Mouse (Mus musculus) CH12F3 (cell line): Measurements from ENCODE around the gene Mgl2.
"Not testable (repeated sequence)": the region's sequence is repeated elsewhere in the genome, so short reads cannot be mapped to it uniquely, and the experiment has no call there.

Experiments
- in situ Hi-C: fragments of 300-500 bp; cut with MboI; formaldehyde crosslinking; loops from 2 replicates; pipeline ENCODE4 v1.14.3; 2020; ENCODE audit warnings: low sequenced_read_pairs

Gene Mgl2

DNA sequence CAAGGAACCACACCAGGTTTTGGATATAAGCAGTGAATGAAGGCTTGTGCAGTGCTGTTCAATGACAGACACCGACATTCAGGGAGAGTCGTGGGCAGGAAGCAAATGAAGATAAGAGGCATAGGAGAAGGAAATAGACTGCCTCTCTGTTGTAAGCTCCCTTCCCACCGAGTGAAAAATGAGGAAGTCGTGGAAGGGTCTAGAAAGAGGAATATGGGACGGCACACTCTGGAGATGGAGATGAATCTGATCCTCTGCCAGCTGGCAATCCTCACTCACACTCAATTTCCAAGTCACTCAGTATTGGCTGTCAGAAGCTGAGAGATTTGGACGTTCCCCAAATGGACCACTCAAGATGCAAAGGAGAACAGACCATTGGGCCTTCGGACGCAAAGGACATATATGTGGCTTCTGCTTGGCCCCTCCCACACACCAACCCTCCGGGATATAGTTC, at the start of gene Mgl2:
Gene Mgl2 (plus strand): TSS at position 404 of the 454 bp plus-strand sequence.
- in situ Hi-C loops: no loop called here

DNA sequence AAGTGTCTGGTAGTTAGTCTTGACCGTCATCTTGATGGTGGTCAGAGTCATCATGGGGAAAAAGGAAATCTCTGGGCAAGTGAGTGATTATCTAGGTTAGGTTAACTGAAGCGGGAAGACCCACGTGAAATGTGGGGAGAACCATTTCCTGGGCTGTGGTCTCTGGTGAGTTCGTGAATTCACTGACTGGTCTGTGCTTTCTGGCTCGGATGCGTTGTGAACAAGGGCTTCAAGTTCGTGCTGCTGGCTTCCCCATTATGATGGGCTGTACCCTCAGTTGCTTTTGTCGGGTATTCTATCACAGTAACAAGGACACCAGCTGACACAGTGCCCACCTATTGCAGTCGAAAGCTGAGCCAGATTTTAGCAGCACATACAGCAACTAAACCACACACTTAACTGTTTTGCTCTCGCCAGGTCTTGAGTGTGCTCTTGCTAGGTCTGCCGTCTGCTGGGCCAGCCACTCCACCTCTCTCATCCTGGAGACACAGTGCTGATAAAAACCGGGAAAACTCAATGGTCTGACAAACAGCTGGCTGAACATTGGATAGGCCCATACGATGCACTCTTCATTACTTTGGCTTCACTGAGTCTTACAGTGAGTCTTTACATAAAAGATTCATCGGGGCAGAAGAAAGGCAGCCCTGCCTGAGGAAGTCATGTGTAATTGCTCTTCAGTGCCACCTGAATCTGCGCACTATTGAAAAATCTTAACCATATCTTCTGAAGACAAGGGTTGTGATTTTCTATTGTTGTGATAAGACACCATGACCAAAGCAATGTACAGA, 49.1 kb upstream of the Mgl2 start:
- in situ Hi-C loops: no loop called here

DNA sequence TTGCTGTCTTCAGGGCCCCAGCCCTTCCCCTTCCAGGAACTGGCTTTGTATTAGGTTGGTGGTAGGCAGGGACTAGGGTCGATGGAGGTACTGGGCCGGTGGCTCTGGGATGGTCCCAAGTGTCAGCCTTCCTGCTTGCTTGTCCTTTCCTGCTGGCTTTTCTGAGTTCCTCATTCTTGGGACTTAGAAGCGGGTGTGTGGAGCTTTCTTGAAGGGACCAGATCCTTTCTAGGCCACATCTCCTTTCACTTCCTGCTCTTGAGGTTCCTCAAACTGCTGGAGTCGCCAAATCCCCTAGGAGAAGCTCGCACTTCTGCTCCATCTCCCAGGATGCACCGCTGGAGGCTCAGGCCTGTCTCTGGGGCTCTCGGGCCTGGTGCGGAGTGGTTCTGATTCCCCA, 45.6 kb upstream of the Mgl2 start:
- in situ Hi-C loops: no loop called here

DNA sequence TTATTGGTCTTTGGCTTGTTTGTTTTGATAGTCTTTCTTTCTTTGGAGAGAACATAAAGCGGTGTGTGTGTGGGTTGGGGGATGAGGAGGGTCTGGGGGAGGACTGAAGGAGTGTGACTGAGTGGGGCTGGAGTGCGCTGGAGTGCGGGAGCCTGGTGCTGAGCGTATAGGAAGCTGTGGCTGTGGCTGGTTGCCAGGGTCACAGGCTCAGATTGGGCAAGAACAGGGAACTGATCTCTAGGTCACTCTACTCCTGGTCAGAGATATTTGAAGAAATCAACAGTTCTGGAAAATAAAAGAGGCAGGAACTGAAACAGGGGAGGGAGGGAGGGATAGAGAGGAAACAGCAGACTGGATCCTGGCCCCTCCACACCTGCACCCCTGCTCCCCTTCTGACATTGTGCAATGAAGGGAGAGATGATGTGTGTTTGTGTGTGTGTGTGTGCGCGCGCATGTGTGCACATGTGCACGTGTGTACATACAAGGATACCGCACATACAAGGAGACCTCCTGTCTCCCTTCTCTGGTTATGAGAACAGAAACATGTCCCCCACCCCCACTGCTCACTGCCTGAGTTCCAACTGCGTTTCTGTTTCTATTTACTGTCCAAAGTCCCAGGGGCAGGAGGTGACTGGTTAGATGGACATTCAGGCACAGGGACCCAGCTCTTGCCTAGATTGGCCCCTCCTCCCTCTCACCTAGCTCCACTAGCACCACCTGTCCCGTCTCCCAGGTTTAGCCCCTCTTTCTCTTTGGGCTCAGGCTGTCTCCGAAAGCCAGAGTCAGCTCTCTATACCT, 37.9 kb upstream of the Mgl2 start, which contains the start of gene Asgr2:
Gene Asgr2 (plus strand): TSS at position 659 of the 798 bp plus-strand sequence.
- in situ Hi-C loops: no loop called here

DNA sequence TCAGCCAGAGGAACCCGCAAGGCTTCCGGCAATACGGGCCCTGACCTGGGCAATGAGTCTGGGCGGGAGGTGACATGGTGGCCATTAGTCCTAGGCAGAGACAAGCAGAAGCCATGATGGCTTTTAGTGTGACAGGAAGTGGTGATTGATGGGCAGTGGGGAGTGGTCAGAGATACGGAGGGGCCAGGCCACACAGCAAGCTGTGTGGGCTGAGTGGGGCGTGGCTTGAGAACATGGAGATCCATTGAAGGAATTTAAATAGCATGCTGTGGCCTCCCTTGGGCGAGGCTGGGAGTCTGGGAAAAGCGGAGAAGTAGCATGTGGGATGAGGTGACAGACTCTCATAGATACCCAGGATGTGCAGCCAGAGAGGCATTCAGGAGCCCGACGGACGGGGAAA, 32.7 kb upstream of the Mgl2 start:
- in situ Hi-C loops: no loop called here

DNA sequence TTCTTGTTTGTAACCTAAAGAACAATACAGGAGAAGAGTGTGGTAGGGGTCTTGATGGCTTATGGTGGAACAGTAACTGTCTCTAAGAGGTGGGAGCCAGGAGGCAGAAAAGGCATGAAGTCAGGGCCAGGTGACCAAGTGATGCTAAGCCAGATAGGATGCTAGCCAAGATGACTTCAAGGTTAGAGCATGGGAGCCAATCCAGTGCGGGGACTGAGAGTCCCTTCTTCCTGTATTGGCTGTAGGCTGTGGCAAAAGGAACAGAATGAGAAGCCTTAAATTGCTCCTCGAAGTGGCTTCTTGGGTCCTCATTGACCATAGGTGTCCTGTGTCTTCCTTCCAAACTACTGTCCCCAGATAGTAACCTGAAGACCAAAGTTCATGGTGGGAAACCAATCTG, 31.0 kb upstream of the Mgl2 start:
- in situ Hi-C loops: no loop called here

DNA sequence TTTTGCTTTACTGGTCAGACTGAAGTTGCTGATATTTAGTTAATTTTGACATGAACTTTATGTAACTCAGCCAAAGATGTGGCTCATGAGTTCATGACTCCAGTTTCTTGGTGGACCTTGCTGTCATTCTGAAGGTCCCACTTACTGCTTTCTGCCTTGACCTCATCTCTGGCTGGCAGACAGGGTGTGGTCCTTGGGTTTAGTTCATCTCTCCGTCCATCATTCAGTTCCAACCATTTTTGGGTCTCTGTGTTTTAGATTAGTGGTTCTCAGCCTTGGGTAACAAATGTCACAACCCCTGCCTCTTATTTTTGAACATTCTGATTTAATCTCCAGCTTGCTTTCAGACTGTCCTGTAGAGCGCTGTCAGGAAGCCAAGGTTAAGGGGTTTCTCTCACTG, 30.3 kb upstream of the Mgl2 start:
- in situ Hi-C loops: no loop called here

DNA sequence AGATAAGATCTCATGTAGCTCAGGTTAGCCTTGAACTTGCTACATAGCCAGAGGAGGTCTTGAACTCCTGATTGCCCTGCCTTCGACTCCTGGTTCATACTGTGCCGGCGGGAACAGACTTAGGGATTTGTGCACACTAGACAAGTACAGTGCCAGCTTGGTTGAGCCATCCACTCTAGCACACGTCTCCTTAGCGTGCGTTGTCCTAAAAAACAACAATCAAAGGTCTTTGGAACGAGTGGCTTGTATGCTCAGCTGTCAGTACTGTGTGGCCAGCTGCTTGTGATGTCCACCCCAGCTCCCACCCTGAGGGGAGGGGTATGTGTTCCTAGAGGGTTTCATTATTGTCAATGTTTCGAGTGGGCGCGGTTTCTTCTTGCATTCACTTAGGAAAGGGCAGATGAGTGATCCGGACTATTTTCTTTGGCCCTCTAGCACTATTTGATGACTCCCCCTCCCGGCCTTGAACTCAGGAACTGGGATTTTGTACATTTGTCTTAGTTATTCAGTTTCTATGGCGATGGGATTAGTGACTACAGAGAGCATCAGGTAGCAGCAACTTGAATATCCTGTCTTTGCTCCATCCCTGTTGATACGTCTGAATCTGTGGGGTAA, 26.3 kb upstream of the Mgl2 start:
- in situ Hi-C loops: no loop called here

DNA sequence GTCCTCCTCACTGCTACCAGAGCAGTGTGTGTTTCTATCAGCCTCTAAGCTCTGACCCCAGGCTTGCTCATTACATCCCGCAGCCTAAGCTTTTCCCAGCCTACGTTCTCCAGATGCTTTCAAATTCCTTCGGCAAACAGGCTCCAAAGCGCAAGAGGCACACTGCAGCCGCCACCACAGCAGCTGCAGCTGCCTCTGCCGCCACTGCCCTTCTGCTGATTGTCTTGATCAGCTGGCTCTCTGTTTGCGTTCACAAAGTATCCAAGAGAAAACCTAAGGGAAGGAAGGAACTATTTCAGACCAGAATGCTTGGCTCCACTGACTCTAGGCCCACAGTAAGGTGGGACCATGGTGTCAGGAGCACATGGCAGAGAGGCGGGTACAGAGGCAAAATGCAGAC, 23.0 kb upstream of the Mgl2 start:
- in situ Hi-C loops: no loop called here

DNA sequence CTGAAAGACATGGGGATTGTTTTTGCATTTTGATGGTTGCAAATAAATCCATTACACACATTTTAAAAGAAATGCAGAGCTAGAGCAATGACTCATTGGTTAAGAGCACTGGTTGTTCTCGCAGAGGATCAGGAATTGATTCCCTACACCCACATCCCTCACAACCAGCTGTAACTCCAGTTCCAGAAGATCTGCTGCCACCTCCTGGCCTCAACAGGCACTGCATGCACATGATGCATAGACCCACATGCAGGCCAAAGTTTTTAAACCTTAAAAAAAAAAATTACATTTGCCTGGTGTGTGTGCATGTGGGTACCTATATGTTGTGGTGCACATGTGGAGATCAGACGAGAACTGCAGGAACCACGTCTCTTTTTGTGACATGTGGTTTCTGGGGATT, 20.0 kb upstream of the Mgl2 start:
- in situ Hi-C loops: no loop called here

DNA sequence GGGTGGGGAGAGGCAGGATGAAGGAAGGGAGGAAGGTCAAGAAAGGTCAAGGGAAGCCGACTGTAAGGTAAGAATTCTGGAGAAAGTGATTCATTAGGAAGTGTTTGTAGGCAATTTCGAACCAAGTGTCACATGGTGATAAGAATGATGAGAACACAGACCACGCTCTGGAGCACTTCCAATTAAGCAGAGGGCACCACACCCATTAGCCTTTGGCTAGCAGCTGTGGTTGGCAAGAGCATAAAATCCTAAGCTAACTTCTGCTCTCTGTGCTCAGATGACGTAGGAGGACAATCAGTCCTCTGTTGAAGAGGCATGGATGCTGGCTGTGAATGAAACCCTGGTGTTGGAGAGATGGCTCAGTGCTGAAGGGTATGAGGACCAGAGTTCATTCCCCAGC, 15.6 kb upstream of the Mgl2 start:
- in situ Hi-C loops: no loop called here

DNA sequence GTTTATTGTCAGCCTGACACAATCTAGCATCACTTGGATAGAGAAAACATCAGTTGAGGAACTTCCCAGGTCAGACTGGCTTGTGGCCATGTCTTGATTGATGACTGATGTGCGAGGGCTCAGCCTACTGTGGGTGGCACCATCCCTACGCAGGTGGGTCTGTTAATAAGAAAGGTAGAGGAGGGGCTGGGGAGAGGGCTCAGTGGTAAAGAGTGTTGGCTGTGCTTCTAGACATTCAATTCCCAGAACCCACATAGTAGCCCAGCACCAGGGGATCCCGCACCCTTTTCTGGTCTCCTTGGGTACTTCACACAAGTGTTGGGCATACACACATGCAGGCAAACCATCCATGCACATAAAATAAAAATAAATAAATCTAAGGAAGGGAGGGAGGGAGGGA, 14.2 kb upstream of the Mgl2 start:
- in situ Hi-C loops: no loop called here

DNA sequence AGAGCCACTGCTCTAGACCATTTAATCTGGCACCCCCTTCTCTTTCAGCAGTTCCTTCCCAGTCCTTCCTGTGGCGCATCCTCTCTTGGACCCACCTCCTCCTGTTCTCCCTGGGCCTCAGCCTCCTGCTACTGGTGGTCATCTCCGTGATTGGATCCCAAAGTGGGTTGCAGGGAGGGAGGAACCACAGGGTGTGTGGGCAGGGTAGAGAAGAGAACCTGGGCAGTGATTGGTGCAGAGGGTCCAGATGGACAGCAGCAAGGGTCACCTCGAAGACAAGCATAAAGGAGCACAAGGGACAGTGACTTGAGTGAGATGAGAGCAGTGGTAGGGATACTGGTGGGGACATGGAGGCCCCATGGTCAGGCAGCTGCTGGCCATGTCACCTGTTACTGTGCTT, 4.9 kb downstream of the Mgl2 start:
- in situ Hi-C loops: not testable (repeated sequence)

DNA sequence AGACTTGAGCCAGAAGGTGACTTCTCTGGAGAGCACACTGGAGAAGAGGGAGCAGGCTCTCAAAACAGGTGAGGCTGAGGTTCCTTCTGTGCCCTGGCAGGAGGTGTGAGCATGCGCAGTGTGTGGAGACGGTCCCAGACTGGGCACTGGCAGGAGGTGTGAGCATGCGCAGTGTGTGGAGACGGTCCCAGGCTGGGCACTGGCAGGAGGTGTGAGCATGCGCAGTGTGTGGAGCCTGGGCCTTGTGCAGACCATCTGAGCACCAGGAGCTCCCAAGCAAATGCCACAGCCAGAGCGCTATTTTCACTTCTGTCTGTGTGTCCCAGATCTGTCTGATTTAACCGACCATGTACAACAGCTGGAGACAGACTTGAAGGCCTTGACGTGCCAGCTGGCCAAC, 5.8 kb downstream of the Mgl2 start:
- in situ Hi-C loops: not testable (repeated sequence)

DNA sequence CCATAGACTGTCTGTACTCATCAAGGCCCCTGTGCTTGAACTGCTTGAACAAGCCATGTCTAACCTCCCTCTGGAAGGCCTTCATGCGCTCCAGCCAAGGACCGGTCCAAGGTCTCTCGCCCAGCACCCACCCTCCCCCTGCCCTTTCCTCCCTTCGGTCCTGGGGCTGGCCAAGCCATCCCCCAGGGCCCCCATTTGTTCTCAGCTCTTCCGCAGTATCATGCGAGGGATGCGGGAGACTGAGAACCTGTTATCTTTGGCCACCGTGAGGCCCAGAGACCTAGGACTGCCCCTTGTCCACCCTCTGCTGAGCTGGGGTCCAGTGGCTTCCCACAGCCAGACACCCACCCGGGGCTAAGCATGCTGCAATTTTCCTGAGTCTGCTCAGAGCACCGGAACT, 9.0 kb downstream of the Mgl2 start:
- in situ Hi-C loops: no loop called here

DNA sequence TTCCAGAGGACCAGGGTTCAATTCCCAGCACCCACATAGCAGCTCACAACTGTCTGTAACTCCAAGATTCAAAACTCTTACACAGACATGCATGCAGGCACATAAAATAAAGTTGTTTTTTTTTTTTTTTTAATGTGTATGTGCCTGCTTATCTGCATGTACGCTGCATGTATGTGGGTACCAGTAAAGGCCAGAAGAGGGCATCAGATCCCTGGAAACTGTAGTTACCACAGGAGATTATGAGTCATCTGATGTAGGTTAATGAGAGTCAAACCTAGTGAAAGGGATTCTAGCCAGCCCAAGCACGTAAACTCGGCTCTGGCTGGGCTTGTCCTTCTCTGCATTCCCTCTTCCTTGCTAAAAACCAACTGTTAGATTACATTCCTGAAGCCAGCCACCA, 20.9 kb downstream of the Mgl2 start:
- in situ Hi-C loops: no loop called here

DNA sequence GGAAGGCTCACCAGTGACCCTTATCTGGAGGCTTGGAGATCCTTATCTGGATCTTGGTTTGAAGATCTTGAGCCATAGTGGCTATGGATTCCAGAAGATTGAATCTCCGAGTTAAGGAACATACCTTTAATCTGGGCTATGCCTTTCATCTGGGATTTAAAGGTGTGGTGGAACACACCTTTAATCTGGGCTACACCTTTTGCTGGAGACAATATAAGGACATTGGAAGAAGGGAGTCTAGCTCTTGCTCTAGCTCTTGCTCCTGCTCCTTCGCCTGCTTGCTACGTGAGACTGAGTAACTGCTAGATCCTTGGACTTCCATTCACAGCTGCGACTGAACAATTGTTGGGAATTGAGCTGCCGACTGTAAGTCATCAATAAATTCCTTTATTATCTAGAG, 25.8 kb downstream of the Mgl2 start, which contains the start of gene Clec10a:
Gene Clec10a (plus strand): TSS at position 301 of the 400 bp plus-strand sequence.
- in situ Hi-C loops: not testable (repeated sequence)

DNA sequence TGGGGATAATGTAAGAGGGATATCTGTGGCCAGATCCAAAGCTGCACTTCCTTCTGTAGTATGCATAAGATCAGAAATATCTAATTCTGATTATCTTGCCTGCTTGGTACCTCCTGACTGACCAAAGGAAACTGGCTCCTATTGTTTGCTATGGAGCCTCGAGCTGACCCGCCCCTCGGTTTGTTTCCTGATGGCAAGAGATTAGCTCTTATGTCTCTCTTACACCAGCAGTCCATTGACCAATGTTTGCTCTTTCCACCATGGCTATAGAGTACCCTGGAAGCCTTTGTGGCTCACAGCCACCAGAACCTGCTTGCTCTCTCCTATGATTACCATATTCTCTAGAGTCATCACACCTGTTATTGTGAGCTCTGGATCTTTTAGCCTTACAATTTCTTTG, 32.2 kb downstream of the Mgl2 start:
- in situ Hi-C loops: no loop called here

DNA sequence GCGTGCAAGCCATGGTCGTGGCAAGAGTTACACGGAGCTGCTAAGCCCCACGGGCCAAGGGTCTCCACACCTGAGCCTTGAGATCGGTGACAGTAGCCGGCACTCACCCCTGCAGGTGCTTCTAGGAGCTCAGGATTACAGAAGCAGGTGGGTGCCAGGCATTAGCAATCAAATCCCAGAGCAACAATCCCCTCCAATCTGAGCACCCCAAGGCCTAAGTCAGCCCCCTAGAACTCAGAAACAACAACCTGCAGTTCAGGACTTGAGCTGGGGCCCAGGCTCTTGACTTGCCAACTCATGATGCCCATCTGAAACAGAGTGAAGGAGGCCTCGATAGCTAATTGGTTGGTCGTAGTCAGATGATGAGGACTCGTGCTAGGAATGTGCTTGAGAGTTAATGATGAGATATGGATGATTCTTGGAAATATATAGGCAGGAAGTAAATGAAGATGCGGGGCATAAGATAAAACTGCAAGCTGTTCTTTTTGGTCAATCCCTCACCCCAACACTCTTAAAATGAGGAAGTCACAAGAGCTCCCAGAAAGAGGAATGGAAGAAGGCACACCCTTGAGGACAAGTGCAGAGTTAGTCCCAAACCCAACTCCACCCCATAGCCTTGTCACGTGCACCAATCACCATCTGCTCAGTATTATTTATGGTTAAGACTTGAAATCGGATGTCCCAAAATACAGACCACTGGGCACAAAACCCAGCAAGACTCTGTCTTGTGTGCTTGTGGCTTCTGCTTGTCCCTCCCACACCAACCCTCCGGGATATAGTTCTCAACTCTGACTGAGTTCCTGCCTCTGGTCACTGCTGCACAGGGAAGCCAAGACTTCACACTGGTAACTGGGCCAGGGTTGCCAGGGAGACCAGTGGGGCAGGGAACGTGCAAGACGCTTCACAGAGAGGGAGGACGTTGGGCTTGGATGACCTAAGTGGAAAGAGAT, 36.1 kb downstream of the Mgl2 start:
- in situ Hi-C loops: no loop called here

DNA sequence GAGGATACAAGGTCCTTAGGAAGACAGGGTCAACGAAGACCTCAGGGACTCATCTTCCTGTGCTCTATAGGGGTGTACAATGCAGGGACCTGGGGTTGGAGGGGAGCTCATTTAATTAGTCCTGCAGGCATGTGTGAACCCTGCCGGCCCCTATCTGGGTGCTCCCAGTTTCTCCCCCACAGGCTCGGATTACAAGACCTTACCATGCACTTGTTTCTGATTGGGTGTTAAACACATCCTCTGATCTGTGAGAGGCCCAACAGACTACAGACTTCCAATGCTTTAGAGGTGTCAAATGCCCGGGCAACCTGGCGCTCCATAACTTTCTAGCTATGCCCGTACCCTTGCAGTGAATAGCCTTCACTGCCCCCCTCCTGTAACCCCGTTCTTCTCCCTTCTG, 38.0 kb downstream of the Mgl2 start:
- in situ Hi-C loops: no loop called here

DNA sequence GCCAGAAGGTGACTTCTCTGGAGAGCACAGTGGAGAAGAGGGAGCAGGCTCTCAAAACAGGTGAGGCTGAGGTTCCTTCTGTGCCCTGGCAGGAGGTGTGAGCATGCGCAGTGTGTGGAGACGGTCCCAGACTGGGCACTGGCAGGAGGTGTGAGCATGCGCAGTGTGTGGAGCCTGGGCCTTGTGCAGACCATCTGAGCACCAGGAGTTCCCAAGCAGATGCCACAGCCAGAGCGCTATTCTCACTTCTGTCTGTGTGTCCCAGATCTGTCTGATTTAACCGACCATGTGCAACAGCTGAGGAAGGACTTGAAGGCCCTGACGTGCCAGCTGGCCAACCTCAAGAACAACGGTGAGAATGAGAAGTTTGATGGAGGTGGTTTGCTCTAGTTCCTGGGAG, 39.3 kb downstream of the Mgl2 start:
- in situ Hi-C loops: not testable (repeated sequence)
